Mouse (Mus musculus): ENCODE measurements around the gene Rhod. TPM values are rescaled to one million over a fixed set of nuclear protein-coding genes. Genes with fewer than 3 reads are reported as not detected.
"Not testable (repeated sequence)": the region's sequence is repeated elsewhere in the genome, so short reads cannot be mapped to it uniquely, and the experiment has no call there.

Rhod gene
- polyA plus RNA-seq, 1 experiment from 2014 or later, result 18.3 TPM

DNA sequence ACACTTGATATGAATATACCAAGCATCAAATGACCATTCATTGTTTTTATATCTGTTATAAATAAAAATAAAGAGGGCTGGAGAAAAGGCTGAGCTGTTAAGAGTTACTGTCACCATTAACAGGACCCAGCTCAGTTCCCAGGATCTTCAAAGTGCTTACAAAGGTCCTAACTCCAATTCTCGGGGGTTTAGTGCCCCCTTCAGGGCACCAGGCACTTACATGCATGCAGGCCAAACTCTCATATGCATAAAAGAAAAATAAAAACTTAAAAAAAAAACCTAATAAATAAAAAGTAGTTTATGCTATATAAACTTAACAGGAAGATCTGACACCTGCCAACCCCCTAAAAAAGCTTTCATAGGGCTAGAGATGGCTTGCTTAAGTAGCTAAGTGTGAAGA lies 54.9 kb downstream of the Rhod start:
- no peak overlapping the region for H3K4me3 ChIP-seq (ENCODE audit: low read length)
- H3K36me3 ChIP-seq (ENCODE audit: control insufficient read depth, insufficient read depth), result peaks cover 7% of the 10 kb centered on the region
- no peak overlapping the region for H3K4me2 ChIP-seq (ENCODE audit: low read depth, low read length)
- no peak overlapping the region for H3K9ac ChIP-seq (ENCODE audit: low read length)
- no peaks in the 10 kb centered on the region for H3K9me3 ChIP-seq (replicated peaks; ENCODE audit: control insufficient read depth, low read length)
- H3K27me3 ChIP-seq (ENCODE audit: control insufficient read depth, insufficient read depth, low read length), result no peaks in the 10 kb centered on the region
- H3K27ac ChIP-seq (ENCODE audit: low read length), result no peak overlapping the region
- no peaks in the 10 kb centered on the region for H3K4me1 ChIP-seq (ENCODE audit: control insufficient read depth, insufficient read depth, low read length)
- 51% methylated on average over 1 of the region's 1 CpGs for WGBS
- no peak for ATAC-seq (replicated peaks; ENCODE audit: extremely low read depth, insufficient read depth, low FRiP score)

DNA sequence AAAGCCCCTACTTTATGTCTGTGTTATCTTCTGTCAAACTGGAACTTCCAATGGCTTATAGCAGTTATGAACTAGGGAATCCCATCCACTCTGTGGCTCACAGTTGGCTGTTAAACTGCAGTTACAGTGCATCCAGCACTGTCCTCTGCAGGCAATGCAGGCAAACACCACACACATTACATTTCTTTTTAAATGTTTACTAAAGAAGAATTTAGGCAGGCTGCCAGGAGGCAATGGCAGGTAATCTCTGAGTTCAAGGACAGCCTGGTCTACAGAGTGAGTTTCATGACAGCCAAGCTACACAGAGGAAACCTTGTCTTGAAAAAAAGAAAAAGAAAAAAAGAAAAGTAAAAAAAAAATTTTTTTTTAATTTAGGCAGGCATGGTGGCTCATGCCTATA lies 55.9 kb downstream of the Rhod start:
- Histone ChIP-seq H3K9ac (ENCODE audit: low read length) (no peak overlapping the region), H3K4me2 (ENCODE audit: low read depth, low read length) (no peak overlapping the region), H3K4me1 (ENCODE audit: control insufficient read depth, insufficient read depth, low read length) (no peaks in the 10 kb centered on the region), H3K9me3 (replicated peaks; ENCODE audit: control insufficient read depth, low read length) (no peaks in the 10 kb centered on the region), H3K27me3 (ENCODE audit: control insufficient read depth, insufficient read depth, low read length) (no peaks in the 10 kb centered on the region), H3K36me3 (ENCODE audit: control insufficient read depth, insufficient read depth) (peaks cover 7% of the 10 kb centered on the region), H3K27ac (ENCODE audit: low read length) (no peak overlapping the region), H3K4me3 (ENCODE audit: low read length) (no peak overlapping the region)
- no peak for ATAC-seq (replicated peaks; ENCODE audit: extremely low read depth, insufficient read depth, low FRiP score)

DNA sequence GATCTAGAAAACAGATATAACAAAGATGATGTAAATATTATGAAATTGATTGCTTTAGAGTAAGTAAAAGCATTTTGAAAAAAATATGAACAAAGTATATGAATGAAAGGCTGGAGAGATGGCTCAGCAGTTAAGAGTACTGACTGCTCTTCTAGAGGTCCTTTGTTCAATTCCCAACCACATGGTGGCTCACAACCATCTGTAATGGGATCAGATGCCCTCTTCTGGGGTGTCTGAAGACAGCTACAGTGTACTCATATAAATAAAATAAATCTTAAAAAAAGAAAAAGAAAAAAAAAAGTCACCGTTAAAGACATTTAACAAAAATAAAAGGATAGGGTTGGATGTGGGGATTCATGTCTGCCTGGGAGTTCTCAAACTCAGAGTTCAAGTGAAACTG lies 56.9 kb downstream of the Rhod start:
- H3K4me1 ChIP-seq (ENCODE audit: control insufficient read depth, insufficient read depth, low read length); H3K4me3 ChIP-seq (ENCODE audit: low read length); H3K36me3 ChIP-seq (ENCODE audit: control insufficient read depth, insufficient read depth); H3K4me2 ChIP-seq (ENCODE audit: low read depth, low read length); H3K27me3 ChIP-seq (ENCODE audit: control insufficient read depth, insufficient read depth, low read length); ATAC-seq (replicated peaks; ENCODE audit: extremely low read depth, insufficient read depth, low FRiP score); H3K9ac ChIP-seq (ENCODE audit: low read length); H3K9me3 ChIP-seq (replicated peaks; ENCODE audit: control insufficient read depth, low read length); H3K27ac ChIP-seq (ENCODE audit: low read length): not testable (repeated sequence)
- 88% methylated on average over 1 of the region's 1 CpGs for WGBS

Other genes starting within 250 kb of the Rhod start
- 10.8 and 26.5 TPM in 2 replicates for gene Tbc1d10c, start 248.1 kb downstream of the Rhod start, polyA plus RNA-seq (2015; fragmentation: Nextera tagmentation; extraction: Ambion mirVana)
- 813 and 866 TPM in 2 replicates for gene Ppp1ca, start 247.4 kb downstream of the Rhod start, polyA plus RNA-seq (2015; fragmentation: Nextera tagmentation; extraction: Ambion mirVana)
- 19.9 and 21.1 TPM in 2 replicates for gene Rad9a, start 237.8 kb downstream of the Rhod start, polyA plus RNA-seq (2015; fragmentation: Nextera tagmentation; extraction: Ambion mirVana)
- 1.5 and 1.7 TPM in 2 replicates for gene Clcf1, start 225.2 kb downstream of the Rhod start, polyA plus RNA-seq (2015; fragmentation: Nextera tagmentation; extraction: Ambion mirVana)
- not detected in 2 replicates for gene AC109138.7, start 225.1 kb downstream of the Rhod start, polyA plus RNA-seq (2015; fragmentation: Nextera tagmentation; extraction: Ambion mirVana)
- gene Pold4, start 207.5 kb downstream of the Rhod start, polyA plus RNA-seq (2015; fragmentation: Nextera tagmentation; extraction: Ambion mirVana), result 22.6 and 24.9 TPM in 2 replicates
- 8.3 and 11.6 TPM in 2 replicates for gene Ssh3, start 170.3 kb downstream of the Rhod start, polyA plus RNA-seq (2015; fragmentation: Nextera tagmentation; extraction: Ambion mirVana)
- gene Ankrd13d, start 156.3 kb downstream of the Rhod start, polyA plus RNA-seq (2015; fragmentation: Nextera tagmentation; extraction: Ambion mirVana), result 1.4 and 2.4 TPM in 2 replicates
- 11.8 and 15.5 TPM in 2 replicates for gene Grk2, start 133.2 kb downstream of the Rhod start, polyA plus RNA-seq (2015; fragmentation: Nextera tagmentation; extraction: Ambion mirVana)
- gene Kdm2a, start 41.1 kb downstream of the Rhod start, polyA plus RNA-seq (2015; fragmentation: Nextera tagmentation; extraction: Ambion mirVana), result 31.9 and 35.9 TPM in 2 replicates
- gene Syt12, start 38.0 kb upstream of the Rhod start, polyA plus RNA-seq (2015; fragmentation: Nextera tagmentation; extraction: Ambion mirVana), result 0.76 and 1.1 TPM in 2 replicates
- 0.12 TPM in 1 of 2 replicates, not detected in the other for gene 2010003K11Rik, start 59.2 kb upstream of the Rhod start, polyA plus RNA-seq (2015; fragmentation: Nextera tagmentation; extraction: Ambion mirVana)
- gene Pcx, start 71.0 kb upstream of the Rhod start, polyA plus RNA-seq (2015; fragmentation: Nextera tagmentation; extraction: Ambion mirVana), result 14.1 and 15.8 TPM in 2 replicates
- gene Lrfn4, start 176.2 kb upstream of the Rhod start, polyA plus RNA-seq (2015; fragmentation: Nextera tagmentation; extraction: Ambion mirVana), result 1.8 and 3.2 TPM in 2 replicates
- 38.4 and 41.2 TPM in 2 replicates for gene Rce1, start 186.2 kb upstream of the Rhod start, polyA plus RNA-seq (2015; fragmentation: Nextera tagmentation; extraction: Ambion mirVana)